Mouse (Mus musculus): Measurements from ENCODE around the gene Mylk3. TPM values are rescaled to one million over a fixed set of nuclear protein-coding genes. Genes with fewer than 3 reads are reported as not detected.

Gene Mylk3
- polyA plus RNA-seq, 1 experiment: not detected

GRCm38 (mm10) chr8:85397508-85397907, 11.4 kb upstream of the Mylk3 start:
- H3K4me1 ChIP-seq (ENCODE audit: control insufficient read depth, insufficient read depth, insufficient read length, low read length): no peaks in the 10 kb centered on the region
- H3K27ac ChIP-seq (replicated peaks; ENCODE audit: low read depth, low read length): no peak overlapping the region
- no peak overlapping the region for H3K4me3 ChIP-seq (ENCODE audit: insufficient read depth, low read depth, low read length)

- Histone ChIP-seq H3K27ac (replicated peaks; ENCODE audit: low read depth, low read length) (no peak overlapping the region), H3K4me1 (ENCODE audit: control insufficient read depth, insufficient read depth, insufficient read length, low read length) (no peaks in the 10 kb centered on the region), H3K4me3 (ENCODE audit: insufficient read depth, low read depth, low read length) (no peak overlapping the region)
Measured at GRCm38 (mm10) chr8:85396432-85397079, 10.4 kb upstream of the Mylk3 start.

GRCm38 (mm10) chr8:85395681-85396431, 9.7 kb upstream of the Mylk3 start:
- Histone ChIP-seq H3K27ac (replicated peaks; ENCODE audit: low read depth, low read length) (no peak overlapping the region), H3K4me3 (ENCODE audit: insufficient read depth, low read depth, low read length) (no peak overlapping the region), H3K4me1 (ENCODE audit: control insufficient read depth, insufficient read depth, insufficient read length, low read length) (no peaks in the 10 kb centered on the region)

GRCm38 (mm10) chr8:85395017-85395416, 8.9 kb upstream of the Mylk3 start:
- Histone ChIP-seq H3K4me1 (ENCODE audit: control insufficient read depth, insufficient read depth, insufficient read length, low read length) (no peaks in the 10 kb centered on the region), H3K4me3 (ENCODE audit: insufficient read depth, low read depth, low read length) (no peak overlapping the region), H3K27ac (replicated peaks; ENCODE audit: low read depth, low read length) (no peak overlapping the region)

GRCm38 (mm10) chr8:85393199-85393598, 7.1 kb upstream of the Mylk3 start:
- no peak overlapping the region for H3K27ac ChIP-seq (replicated peaks; ENCODE audit: low read depth, low read length)
- H3K4me3 ChIP-seq (ENCODE audit: insufficient read depth, low read depth, low read length): no peak overlapping the region
- H3K4me1 ChIP-seq (ENCODE audit: control insufficient read depth, insufficient read depth, insufficient read length, low read length): no peaks in the 10 kb centered on the region

GRCm38 (mm10) chr8:85391438-85391837, 5.3 kb upstream of the Mylk3 start:
- Histone ChIP-seq H3K27ac (replicated peaks; ENCODE audit: low read depth, low read length) (no peak overlapping the region), H3K4me1 (ENCODE audit: control insufficient read depth, insufficient read depth, insufficient read length, low read length) (no peaks in the 10 kb centered on the region), H3K4me3 (ENCODE audit: insufficient read depth, low read depth, low read length) (no peak overlapping the region)

- no peak overlapping the region for H3K27ac ChIP-seq (replicated peaks; ENCODE audit: low read depth, low read length)
- H3K4me3 ChIP-seq (ENCODE audit: insufficient read depth, low read depth, low read length): no peak overlapping the region
Measured at GRCm38 (mm10) chr8:85381926-85382325, 4.2 kb downstream of the Mylk3 start.

GRCm38 (mm10) chr8:85380824-85381209, 5.3 kb downstream of the Mylk3 start:
- no peak overlapping the region for H3K27ac ChIP-seq (replicated peaks; ENCODE audit: low read depth, low read length)
- H3K4me1 ChIP-seq (ENCODE audit: control insufficient read depth, insufficient read depth, insufficient read length, low read length): no peaks in the 10 kb centered on the region
- no peak overlapping the region for H3K4me3 ChIP-seq (ENCODE audit: insufficient read depth, low read depth, low read length)

More at GRCm38 (mm10) chr8:85381926-85382325, 4.2 kb downstream of the Mylk3 start:
- H3K4me1 ChIP-seq (ENCODE audit: control insufficient read depth, insufficient read depth, insufficient read length, low read length): no peaks in the 10 kb centered on the region

GRCm38 (mm10) chr8:85380123-85380823, 5.9 kb downstream of the Mylk3 start:
- no peaks in the 10 kb centered on the region for H3K4me1 ChIP-seq (ENCODE audit: control insufficient read depth, insufficient read depth, insufficient read length, low read length)
- H3K27ac ChIP-seq (replicated peaks; ENCODE audit: low read depth, low read length): no peak overlapping the region
- no peak overlapping the region for H3K4me3 ChIP-seq (ENCODE audit: insufficient read depth, low read depth, low read length)

GRCm38 (mm10) chr8:85379142-85379781, 6.9 kb downstream of the Mylk3 start:
- no peak overlapping the region for H3K4me3 ChIP-seq (ENCODE audit: insufficient read depth, low read depth, low read length)

GRCm38 (mm10) chr8:85376516-85376915, 9.6 kb downstream of the Mylk3 start:
- no peak overlapping the region for H3K27ac ChIP-seq (replicated peaks; ENCODE audit: low read depth, low read length)
- H3K4me1 ChIP-seq (ENCODE audit: control insufficient read depth, insufficient read depth, insufficient read length, low read length): no peaks in the 10 kb centered on the region
- no peak overlapping the region for H3K4me3 ChIP-seq (ENCODE audit: insufficient read depth, low read depth, low read length)

More at GRCm38 (mm10) chr8:85379142-85379781, 6.9 kb downstream of the Mylk3 start:
- no peak overlapping the region for H3K27ac ChIP-seq (replicated peaks; ENCODE audit: low read depth, low read length)
- no peaks in the 10 kb centered on the region for H3K4me1 ChIP-seq (ENCODE audit: control insufficient read depth, insufficient read depth, insufficient read length, low read length)

- no peak overlapping the region for H3K4me3 ChIP-seq (ENCODE audit: insufficient read depth, low read depth, low read length)
- no peaks in the 10 kb centered on the region for H3K4me1 ChIP-seq (ENCODE audit: control insufficient read depth, insufficient read depth, insufficient read length, low read length)
- no peak overlapping the region for H3K27ac ChIP-seq (replicated peaks; ENCODE audit: low read depth, low read length)
Measured at GRCm38 (mm10) chr8:85374286-85374685, 11.9 kb downstream of the Mylk3 start.

GRCm38 (mm10) chr8:85373435-85374039, 12.6 kb downstream of the Mylk3 start:
- no peak overlapping the region for H3K27ac ChIP-seq (replicated peaks; ENCODE audit: low read depth, low read length)
- no peak overlapping the region for H3K4me3 ChIP-seq (ENCODE audit: insufficient read depth, low read depth, low read length)
- H3K4me1 ChIP-seq (ENCODE audit: control insufficient read depth, insufficient read depth, insufficient read length, low read length): no peaks in the 10 kb centered on the region

GRCm38 (mm10) chr8:85372465-85372839, 13.7 kb downstream of the Mylk3 start:
- H3K4me3 ChIP-seq (ENCODE audit: insufficient read depth, low read depth, low read length): no peak overlapping the region
- H3K4me1 ChIP-seq (ENCODE audit: control insufficient read depth, insufficient read depth, insufficient read length, low read length): no peaks in the 10 kb centered on the region
- H3K27ac ChIP-seq (replicated peaks; ENCODE audit: low read depth, low read length): no peak overlapping the region
